Mouse (Mus musculus) liver, embryonic 11.5 days (tissue): ENCODE results near the gene Rad50. TPM values are rescaled to one million over a fixed set of nuclear protein-coding genes. Genes with fewer than 3 reads are reported as not detected.

Experiments used
- ATAC-seq: fragments of 200-750 bp; cut with Nextera tagmentation; replicated peaks from 2 replicates; pipeline ENCODE4 v1.8.0; 2017; ENCODE audit warnings: moderate number of reproducible peaks, mild to moderate bottlenecking, moderate TSS enrichment, moderate library complexity; ENCODE audit not compliant: low FRiP score
- DNase-seq: peaks from one replicate; pipeline ENCODE4 v3.0.0-alpha.2; 2017; ENCODE audit warnings: low spot score
- H3K27ac ChIP-seq: fragments of 300-500 bp; sonication (generic); 2 replicates; pipeline ENCODE4 v1.5.1; 2014; ENCODE audit warnings: mild to moderate bottlenecking, low read depth, low read length, control low read depth
- H3K27me3 ChIP-seq: fragments of 300-500 bp; sonication (generic); replicated peaks from 2 replicates; pipeline ENCODE4 v1.6.1; 2014; ENCODE audit warnings: low read length, mixed read lengths; ENCODE audit not compliant: control insufficient read depth, insufficient read depth
- H3K36me3 ChIP-seq: fragments of 300-500 bp; sonication (generic); 2 replicates; pipeline ENCODE4 v1.6.1; 2014; ENCODE audit warnings: mild to moderate bottlenecking, low read length, moderate library complexity, mixed read lengths; ENCODE audit not compliant: control insufficient read depth, insufficient read depth
- H3K4me1 ChIP-seq: fragments of 300-500 bp; sonication (generic); replicated peaks from 2 replicates; pipeline ENCODE4 v1.6.1; 2014; ENCODE audit warnings: low read length, mixed read lengths; ENCODE audit not compliant: control insufficient read depth, insufficient read depth
- H3K4me2 ChIP-seq: fragments of 300-500 bp; sonication (generic); 2 replicates; pipeline ENCODE4 v1.6.1; 2014; ENCODE audit warnings: mild to moderate bottlenecking, control low read depth, moderate library complexity
- H3K4me3 ChIP-seq: fragments of 300-500 bp; sonication (generic); 2 replicates; pipeline ENCODE4 v1.5.1; 2014; ENCODE audit warnings: low read depth, low read length, control low read depth
- H3K9ac ChIP-seq: fragments of 300-500 bp; sonication (generic); 2 replicates; pipeline ENCODE4 v1.6.1; 2014; ENCODE audit warnings: low read depth, low read length, control low read depth
- H3K9me3 ChIP-seq: fragments of 300-500 bp; sonication (generic); 2 replicates; pipeline ENCODE4 v1.6.1; 2016; ENCODE audit warnings: low read length, inconsistent platforms, mixed read lengths; ENCODE audit not compliant: control insufficient read depth
- WGBS: fragments of 180-500 bp; shearing (Covaris S2); extraction: QIAGEN DNeasy Blood & Tissue Kit; methylation state at CpG from one replicate; pipeline ENCODE4 v1.1.7; 2014; 5-methylcytosine and 5-hydroxymethylcytosine counted together
- polyA plus RNA-seq: library from polyadenylated mRNA; unstranded; fragments of >200 nt; fragmentation: Nextera tagmentation; extraction: Ambion mirVana; gene quantifications from 2 replicates; pipeline ENCODE4 v1.2.1, GENCODE M21; 2014

Rad50 gene
- polyA plus RNA-seq, 1 experiment from 2014 or later = 36.4 TPM

DNA sequence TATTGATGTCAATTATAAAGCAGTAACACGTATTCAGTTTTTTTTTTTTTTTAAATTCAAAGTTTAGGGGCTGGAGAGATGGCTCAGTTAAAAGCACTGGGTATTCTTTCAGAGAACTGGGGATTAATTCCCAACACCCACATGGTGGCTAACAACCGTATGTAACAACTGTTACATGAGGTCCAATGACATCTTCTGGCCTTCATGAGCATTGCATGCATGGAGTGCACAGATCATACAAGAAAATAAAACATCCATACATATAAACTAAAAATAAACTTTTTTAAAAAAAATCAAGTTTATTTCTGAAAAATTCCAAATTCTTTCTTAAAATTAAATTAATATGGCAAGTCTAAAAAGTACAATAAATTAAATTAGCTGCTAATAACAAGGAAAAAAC lies 25.4 kb downstream of the Rad50 start:
- Histone ChIP-seq H3K4me1 (no peaks in the 10 kb centered on the region), H3K9ac (no peak overlapping the region), H3K4me3 (no peak overlapping the region), H3K36me3 (peaks cover 26% of the 10 kb centered on the region; the same call in 1 of the 2 replicates), H3K9me3 (no peaks in the 10 kb centered on the region), H3K4me2 (no peak overlapping the region), H3K27ac (no peak overlapping the region), H3K27me3 (no peaks in the 10 kb centered on the region)
- no peak for ATAC-seq
- WGBS = 87% methylated on average over 2 of the region's 2 CpGs
- DNase-seq = no peak

DNA sequence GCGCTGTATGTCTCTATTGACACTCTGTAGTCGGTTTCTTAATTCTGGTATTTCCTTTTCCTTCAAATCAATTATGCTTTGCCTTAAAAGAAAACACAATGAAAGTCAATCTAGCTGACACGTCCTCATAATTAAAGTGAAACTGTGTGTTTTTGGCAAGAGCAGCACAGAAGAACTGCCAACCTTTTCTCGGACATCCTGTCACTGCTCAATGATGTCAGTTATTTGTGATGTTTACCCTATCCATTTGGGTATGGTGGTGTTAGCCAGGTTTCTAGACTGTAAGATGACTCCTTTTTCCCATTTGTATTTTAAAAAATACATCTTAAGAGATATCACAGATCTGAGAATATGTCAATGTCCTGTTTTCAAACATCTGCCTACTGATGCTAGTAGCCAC lies 27.0 kb downstream of the Rad50 start:
- WGBS = 94% methylated on average over 4 of the region's 4 CpGs
- H3K4me2 ChIP-seq = no peak overlapping the region
- no peaks in the 10 kb centered on the region for H3K4me1 ChIP-seq
- DNase-seq (no peak), ATAC-seq (no peak)
- H3K9me3 ChIP-seq = no peaks in the 10 kb centered on the region
- peaks cover 35% of the 10 kb centered on the region; the same call in 1 of the 2 replicates for H3K36me3 ChIP-seq
- H3K27me3 ChIP-seq = no peaks in the 10 kb centered on the region
- H3K9ac ChIP-seq = no peak overlapping the region
- no peak overlapping the region for H3K4me3 ChIP-seq
- H3K27ac ChIP-seq = no peak overlapping the region

DNA sequence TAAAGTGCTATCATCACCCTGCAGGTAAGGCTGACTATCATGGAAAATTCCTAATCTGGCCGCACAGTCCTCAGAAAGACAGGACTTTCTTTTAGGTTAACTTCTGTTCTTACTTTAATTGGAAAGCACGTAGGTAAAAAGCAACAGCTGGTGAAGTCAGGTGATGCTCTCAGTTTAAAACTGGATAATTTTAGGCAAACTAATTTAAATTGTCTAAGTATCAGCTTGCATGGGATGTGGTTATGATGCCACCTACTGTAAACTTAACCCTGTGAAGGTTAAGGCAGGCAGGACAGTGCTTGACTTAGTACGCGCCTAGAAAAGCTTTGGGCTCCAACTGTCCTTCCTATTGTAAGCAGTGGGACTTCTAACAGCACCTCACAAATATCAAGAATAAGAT lies 35.7 kb downstream of the Rad50 start:
- 96% methylated on average over 4 of the region's 4 CpGs for WGBS
- DNase-seq (no peak), ATAC-seq (no peak)
- Histone ChIP-seq H3K4me1 (no peaks in the 10 kb centered on the region; the same call in 1 of the 2 replicates), H3K27me3 (no peaks in the 10 kb centered on the region), H3K4me3 (no peak overlapping the region), H3K27ac (no peak overlapping the region), H3K4me2 (no peak overlapping the region), H3K9ac (no peak overlapping the region), H3K9me3 (no peaks in the 10 kb centered on the region), H3K36me3 (peaks cover 29% of the 10 kb centered on the region)

DNA sequence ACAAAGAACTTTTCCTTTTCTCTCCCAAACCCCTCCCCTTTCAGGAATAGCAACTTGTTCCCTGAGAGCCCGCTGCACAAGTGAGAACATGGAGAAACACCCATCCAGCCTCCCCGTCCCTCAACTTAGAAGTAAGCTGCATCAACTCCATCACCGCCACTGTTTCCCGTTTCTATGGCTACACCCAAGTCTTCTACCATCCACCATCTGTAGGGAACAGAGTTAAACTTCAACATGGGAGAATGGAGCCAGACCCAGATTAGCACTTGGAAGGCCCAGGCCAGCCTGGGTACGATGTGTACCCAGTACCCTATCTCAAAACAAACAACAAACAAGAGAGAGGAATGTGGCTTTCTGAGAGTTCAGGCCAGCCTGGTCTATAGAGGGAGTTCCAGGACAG lies 43.0 kb downstream of the Rad50 start:
- ATAC-seq = no peak
- H3K4me2 ChIP-seq = no peak overlapping the region
- WGBS = 81% methylated on average over 5 of the region's 5 CpGs
- H3K27ac ChIP-seq = no peak overlapping the region
- H3K9me3 ChIP-seq = no peaks in the 10 kb centered on the region
- H3K36me3 ChIP-seq = peaks cover 9% of the 10 kb centered on the region
- H3K9ac ChIP-seq = no peak overlapping the region
- peaks cover 5% of the 10 kb centered on the region; the same call in 1 of the 2 replicates for H3K4me1 ChIP-seq
- no peak for DNase-seq
- no peak overlapping the region for H3K4me3 ChIP-seq
- no peaks in the 10 kb centered on the region for H3K27me3 ChIP-seq

GRCm38 (mm10) chr11:53662794-53663674 lies 44.1 kb downstream of the Rad50 start:
- 56% methylated on average over 14 of the region's 14 CpGs for WGBS
- Histone ChIP-seq H3K4me3 (no peak overlapping the region), H3K9ac (no peak overlapping the region), H3K4me2 (no peak overlapping the region), H3K27me3 (no peaks in the 10 kb centered on the region), H3K27ac (no peak overlapping the region), H3K9me3 (no peaks in the 10 kb centered on the region), H3K36me3 (peaks cover 7% of the 10 kb centered on the region), H3K4me1 (peaks cover 5% of the 10 kb centered on the region)
- DNase-seq (no peak), ATAC-seq (no peak)

GRCm38 (mm10) chr11:53657828-53658227 lies 49.3 kb downstream of the Rad50 start:
- peak overlapping the region; percentile 32 for H3K4me2 ChIP-seq
- no peak for DNase-seq
- no peak overlapping the region for H3K9ac ChIP-seq
- peaks cover 25% of the 10 kb centered on the region for H3K4me1 ChIP-seq
- H3K27me3 ChIP-seq = no peaks in the 10 kb centered on the region
- H3K4me3 ChIP-seq = no peak overlapping the region
- peak overlapping the region; percentile 76 for H3K27ac ChIP-seq
- H3K9me3 ChIP-seq = no peaks in the 10 kb centered on the region
- 45% methylated on average over 6 of the region's 6 CpGs for WGBS
- ATAC-seq = no peak; the same call in 1 of the 2 replicates
- H3K36me3 ChIP-seq = peaks cover 11% of the 10 kb centered on the region

DNA sequence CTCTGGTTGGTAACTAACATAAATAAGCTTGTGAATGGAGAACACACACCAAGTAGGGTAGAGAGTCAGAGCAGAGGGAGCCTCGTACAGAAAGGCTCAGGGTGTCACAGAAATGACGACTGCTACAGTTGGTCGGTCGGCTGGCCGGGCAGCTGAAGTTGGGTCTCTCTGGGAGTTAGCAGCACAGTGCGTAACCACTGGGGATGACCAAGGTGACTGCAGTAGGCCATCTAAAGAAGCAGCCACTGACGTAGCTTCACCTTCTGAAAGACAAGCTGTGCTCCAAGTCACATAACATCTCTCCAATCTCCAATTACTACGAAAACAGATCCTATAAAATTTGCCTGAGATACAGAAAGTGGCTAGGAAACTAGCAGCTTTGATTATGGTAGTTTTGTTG lies 49.7 kb downstream of the Rad50 start:
- peaks cover 25% of the 10 kb centered on the region for H3K4me1 ChIP-seq
- ATAC-seq = no peak
- 74% methylated on average over 8 of the region's 8 CpGs for WGBS
- no peaks in the 10 kb centered on the region for H3K27me3 ChIP-seq
- no peak overlapping the region for H3K4me3 ChIP-seq
- no peaks in the 10 kb centered on the region for H3K9me3 ChIP-seq
- H3K36me3 ChIP-seq = peaks cover 11% of the 10 kb centered on the region
- peak overlapping the region; percentile 21; the same call in 1 of the 2 replicates for H3K9ac ChIP-seq
- H3K27ac ChIP-seq = peak overlapping the region; percentile 76
- DNase-seq = no peak
- H3K4me2 ChIP-seq = peak overlapping the region; percentile 32

DNA sequence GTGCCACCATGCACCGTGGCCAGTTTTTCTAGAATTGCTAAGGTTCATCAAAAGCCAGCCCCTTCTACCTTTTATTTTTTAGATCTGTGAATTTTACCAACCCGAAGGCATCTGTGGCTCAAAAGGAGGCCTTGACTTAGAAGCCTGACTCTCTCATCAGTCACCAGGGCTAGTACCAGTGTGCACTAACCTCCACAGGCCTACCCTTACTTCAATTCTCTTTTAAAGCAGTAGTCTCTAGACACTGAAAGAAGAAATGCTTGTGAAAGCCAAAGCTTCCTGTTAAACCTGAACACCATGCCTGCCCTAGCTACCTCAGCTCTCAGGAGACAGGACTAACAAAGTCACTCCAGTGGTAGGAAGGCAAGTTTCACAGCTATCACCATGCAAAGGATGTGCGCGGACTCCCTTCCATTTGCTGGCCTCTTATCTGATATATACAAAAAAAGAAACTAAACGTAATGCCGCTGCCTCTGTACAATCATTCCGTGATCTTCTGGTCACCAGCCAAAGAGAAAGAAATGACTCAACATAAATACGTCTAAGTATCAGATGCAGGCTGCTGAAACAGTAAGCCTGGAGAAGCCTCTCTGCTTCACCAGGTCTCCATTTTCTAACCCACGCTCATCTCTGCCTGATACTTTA lies 50.4 kb downstream of the Rad50 start:
- peaks cover 11% of the 10 kb centered on the region for H3K36me3 ChIP-seq
- H3K9me3 ChIP-seq = no peaks in the 10 kb centered on the region
- H3K4me2 ChIP-seq = peak overlapping the region; percentile 32
- WGBS = 58% methylated on average over 9 of the region's 9 CpGs
- DNase-seq (no peak), ATAC-seq (peak; percentile 64)
- H3K4me1 ChIP-seq = peaks cover 25% of the 10 kb centered on the region
- H3K27me3 ChIP-seq = no peaks in the 10 kb centered on the region
- no peak overlapping the region for H3K9ac ChIP-seq
- H3K4me3 ChIP-seq = no peak overlapping the region
- peak overlapping the region; percentile 76 for H3K27ac ChIP-seq
